Mouse (Mus musculus) cerebellum, adult 18-20 months (tissue): ENCODE measurements at regions not wholly inside any gene's neighbourhood (a gene's known extent, or its start where the extent isn't known, plus 50 kb on each side); places are given as distances from the start of the nearest gene placed in this dataset.

Source experiments
- DNase-seq, 2 experiments: peaks; one replicate each; pipeline ENCODE4 v3.0.0; 2021

DNA sequence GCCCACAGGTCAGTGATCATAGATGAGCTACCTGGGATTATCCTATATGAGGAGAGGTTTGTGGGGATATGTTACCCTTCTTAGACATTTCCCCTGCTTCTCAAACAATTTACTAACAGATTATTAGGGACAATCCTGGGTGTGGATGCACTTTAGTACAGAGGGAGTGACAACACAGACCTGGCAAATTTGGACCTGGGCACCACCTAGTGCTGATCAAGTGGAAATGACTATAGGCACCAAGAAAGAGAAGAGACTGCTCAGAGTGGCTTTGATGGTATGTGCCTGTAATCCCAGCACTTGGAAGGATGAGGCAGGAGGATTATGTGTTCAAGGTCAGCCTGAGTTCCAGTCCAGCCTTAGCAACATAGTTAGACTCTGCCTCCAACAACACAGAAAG lies 51.1 kb upstream of the Gm815 start:
- DNase-seq, result peak; percentile 27 to 28
